Mouse (Mus musculus) liver, embryonic 14.5 days (tissue): Measurements from ENCODE around the gene Ampd1.

Experiments
- CTCF ChIP-seq: IDR thresholded peaks from 2 replicates; pipeline ENCODE4 v1.5.1; 2016; ENCODE audit warnings: antibody characterized with exemption, low read depth, control low read depth
- EP300 ChIP-seq: IDR thresholded peaks from 2 replicates; pipeline ENCODE4 v1.6.1; 2016; ENCODE audit warnings: antibody characterized with exemption, low read depth

GRCm38 (mm10) chr3:103128251-103128650, 54.4 kb downstream of the Ampd1 start:
- TF ChIP-seq CTCF, result no peak
- no peak for TF ChIP-seq EP300
